Mouse (Mus musculus): Measurements from ENCODE around the gene Bicdl1. TPM values are rescaled to one million over a fixed set of nuclear protein-coding genes. Genes with fewer than 3 reads are reported as not detected.

The Bicdl1 gene
- polyA plus RNA-seq, 1 experiment: 55.9 TPM

- Histone ChIP-seq H3K4me1 (ENCODE audit: control insufficient read depth, insufficient read depth, low read length) (no peaks in the 10 kb centered on the region), H3K27me3 (replicated peaks; ENCODE audit: control insufficient read depth, insufficient read depth, low read length) (no peaks in the 10 kb centered on the region), H3K27ac (ENCODE audit: insufficient read depth, low read depth, low read length) (no peak overlapping the region), H3K4me3 (ENCODE audit: insufficient read depth, low read depth, low read length) (no peak overlapping the region), H3K36me3 (ENCODE audit: control insufficient read depth, insufficient read depth, low read length) (no peaks in the 10 kb centered on the region; the same call in 1 of the 2 replicates)
- WGBS: 83% methylated on average over 9 of the region's 9 CpGs
- TF ChIP-seq POLR2A (IDR thresholded peaks at IDR 0.05; ENCODE audit: low read depth, low read length) (no peak), CTCF (conservative IDR thresholded peaks at IDR 0.05; ENCODE audit: insufficient read depth, insufficient read length, low read depth, low read length) (no peak)
- DNase-seq: no peak
Measured at GRCm38 (mm10) chr5:115623694-115624440, 107.6 kb downstream of the Bicdl1 start.

- H3K27me3 ChIP-seq (replicated peaks; ENCODE audit: control insufficient read depth, insufficient read depth, low read length): no peaks in the 10 kb centered on the region
- no peaks in the 10 kb centered on the region for H3K4me1 ChIP-seq (ENCODE audit: control insufficient read depth, insufficient read depth, low read length)
- no peak overlapping the region for H3K27ac ChIP-seq (ENCODE audit: insufficient read depth, low read depth, low read length)
- no peak overlapping the region for H3K4me3 ChIP-seq (ENCODE audit: insufficient read depth, low read depth, low read length)
- TF ChIP-seq CTCF (conservative IDR thresholded peaks at IDR 0.05; ENCODE audit: insufficient read depth, insufficient read length, low read depth, low read length): no peak
- no peak for TF ChIP-seq POLR2A (IDR thresholded peaks at IDR 0.05; ENCODE audit: low read depth, low read length)
- no peak for DNase-seq
- no peaks in the 10 kb centered on the region; the same call in none of the 2 replicates for H3K36me3 ChIP-seq (ENCODE audit: control insufficient read depth, insufficient read depth, low read length)
- 76% methylated on average over 7 of the region's 7 CpGs for WGBS
Measured at GRCm38 (mm10) chr5:115622686-115623085, 108.7 kb downstream of the Bicdl1 start.

GRCm38 (mm10) chr5:115619690-115620089 is 111.7 kb downstream of the Bicdl1 start:
- no peak overlapping the region for H3K27ac ChIP-seq (ENCODE audit: insufficient read depth, low read depth, low read length)
- no peaks in the 10 kb centered on the region; the same call in none of the 2 replicates for H3K36me3 ChIP-seq (ENCODE audit: control insufficient read depth, insufficient read depth, low read length)
- no peaks in the 10 kb centered on the region for H3K4me1 ChIP-seq (ENCODE audit: control insufficient read depth, insufficient read depth, low read length)
- TF ChIP-seq POLR2A (IDR thresholded peaks at IDR 0.05; ENCODE audit: low read depth, low read length) (no peak), CTCF (conservative IDR thresholded peaks at IDR 0.05; ENCODE audit: insufficient read depth, insufficient read length, low read depth, low read length) (no peak)
- no peaks in the 10 kb centered on the region for H3K27me3 ChIP-seq (replicated peaks; ENCODE audit: control insufficient read depth, insufficient read depth, low read length)
- no peak overlapping the region for H3K4me3 ChIP-seq (ENCODE audit: insufficient read depth, low read depth, low read length)
- WGBS: 94% methylated on average over 15 of the region's 15 CpGs
- no peak for DNase-seq

- 66% methylated on average over 7 of the region's 7 CpGs for WGBS
- peak; percentile 41 for DNase-seq
- H3K27ac ChIP-seq (ENCODE audit: insufficient read depth, low read depth, low read length): no peak overlapping the region
- no peaks in the 10 kb centered on the region; the same call in none of the 2 replicates for H3K36me3 ChIP-seq (ENCODE audit: control insufficient read depth, insufficient read depth, low read length)
- no peaks in the 10 kb centered on the region for H3K4me1 ChIP-seq (ENCODE audit: control insufficient read depth, insufficient read depth, low read length)
- H3K27me3 ChIP-seq (replicated peaks; ENCODE audit: control insufficient read depth, insufficient read depth, low read length): no peaks in the 10 kb centered on the region
- no peak overlapping the region for H3K4me3 ChIP-seq (ENCODE audit: insufficient read depth, low read depth, low read length)
- TF ChIP-seq CTCF (conservative IDR thresholded peaks at IDR 0.05; ENCODE audit: insufficient read depth, insufficient read length, low read depth, low read length): peak; percentile 64
- no peak for TF ChIP-seq POLR2A (IDR thresholded peaks at IDR 0.05; ENCODE audit: low read depth, low read length)
Measured at GRCm38 (mm10) chr5:115614948-115615347, 116.5 kb downstream of the Bicdl1 start.

GRCm38 (mm10) chr5:115613332-115613731 is 118.1 kb downstream of the Bicdl1 start:
- Histone ChIP-seq H3K27me3 (replicated peaks; ENCODE audit: control insufficient read depth, insufficient read depth, low read length) (no peaks in the 10 kb centered on the region), H3K4me3 (ENCODE audit: insufficient read depth, low read depth, low read length) (no peak overlapping the region), H3K27ac (ENCODE audit: insufficient read depth, low read depth, low read length) (no peak overlapping the region), H3K4me1 (ENCODE audit: control insufficient read depth, insufficient read depth, low read length) (no peaks in the 10 kb centered on the region), H3K36me3 (ENCODE audit: control insufficient read depth, insufficient read depth, low read length) (peaks cover 2% of the 10 kb centered on the region)
- no peak for DNase-seq
- TF ChIP-seq POLR2A (IDR thresholded peaks at IDR 0.05; ENCODE audit: low read depth, low read length): no peak
- TF ChIP-seq CTCF (conservative IDR thresholded peaks at IDR 0.05; ENCODE audit: insufficient read depth, insufficient read length, low read depth, low read length): no peak
- WGBS: 81% methylated on average over 9 of the region's 9 CpGs

- H3K27ac ChIP-seq (ENCODE audit: insufficient read depth, low read depth, low read length): no peak overlapping the region
- TF ChIP-seq POLR2A (IDR thresholded peaks at IDR 0.05; ENCODE audit: low read depth, low read length) (no peak), CTCF (conservative IDR thresholded peaks at IDR 0.05; ENCODE audit: insufficient read depth, insufficient read length, low read depth, low read length) (no peak)
- no peaks in the 10 kb centered on the region for H3K4me1 ChIP-seq (ENCODE audit: control insufficient read depth, insufficient read depth, low read length)
- no peaks in the 10 kb centered on the region for H3K27me3 ChIP-seq (replicated peaks; ENCODE audit: control insufficient read depth, insufficient read depth, low read length)
- H3K36me3 ChIP-seq (ENCODE audit: control insufficient read depth, insufficient read depth, low read length): peaks cover 3% of the 10 kb centered on the region
- DNase-seq: no peak
- WGBS: 90% methylated on average over 11 of the region's 11 CpGs
- H3K4me3 ChIP-seq (ENCODE audit: insufficient read depth, low read depth, low read length): no peak overlapping the region
Measured at GRCm38 (mm10) chr5:115611566-115611965, 119.9 kb downstream of the Bicdl1 start.

GRCm38 (mm10) chr5:115603561-115603960 is 127.9 kb downstream of the Bicdl1 start:
- H3K36me3 ChIP-seq (ENCODE audit: control insufficient read depth, insufficient read depth, low read length): peaks cover 3% of the 10 kb centered on the region
- no peak for TF ChIP-seq CTCF (conservative IDR thresholded peaks at IDR 0.05; ENCODE audit: insufficient read depth, insufficient read length, low read depth, low read length)
- no peak for TF ChIP-seq POLR2A (IDR thresholded peaks at IDR 0.05; ENCODE audit: low read depth, low read length)
- WGBS: 93% methylated on average over 6 of the region's 6 CpGs
- H3K4me3 ChIP-seq (ENCODE audit: insufficient read depth, low read depth, low read length): no peak overlapping the region
- H3K4me1 ChIP-seq (ENCODE audit: control insufficient read depth, insufficient read depth, low read length): no peaks in the 10 kb centered on the region
- no peak for DNase-seq
- H3K27me3 ChIP-seq (replicated peaks; ENCODE audit: control insufficient read depth, insufficient read depth, low read length): no peaks in the 10 kb centered on the region
- no peak overlapping the region for H3K27ac ChIP-seq (ENCODE audit: insufficient read depth, low read depth, low read length)

Other genes starting within 250 kb of the Bicdl1 start
- gene Sirt4, start 246.9 kb downstream of the Bicdl1 start, polyA plus RNA-seq (2012; rRNA removed): 34.0 and 49.3 TPM in 2 replicates
- 101 and 122 TPM in 2 replicates for gene Pxn, start 224.9 kb downstream of the Bicdl1 start, polyA plus RNA-seq (2012; rRNA removed)
- 1,267 and 1,337 TPM in 2 replicates for gene Rplp0, start 172.2 kb downstream of the Bicdl1 start, polyA plus RNA-seq (2012; rRNA removed)
- gene Gcn1l1, start 166.4 kb downstream of the Bicdl1 start, polyA plus RNA-seq (2012; rRNA removed): 42.2 and 45.4 TPM in 2 replicates
- gene Rab35, start 99.7 kb downstream of the Bicdl1 start, polyA plus RNA-seq (2012; rRNA removed): 50.3 and 52.5 TPM in 2 replicates
- gene Cit, start 113.7 kb upstream of the Bicdl1 start, polyA plus RNA-seq (2012; rRNA removed): 4.5 and 4.8 TPM in 2 replicates

All from kidney, adult 2 months (tissue).